Mouse (Mus musculus): ENCODE results near the gene Csmd2. TPM values are rescaled to one million over a fixed set of nuclear protein-coding genes. Genes with fewer than 3 reads are reported as not detected.
A peak's percentile ranks its signal among the peaks of the same experiment; 100 is the strongest.

The Csmd2 gene
- polyA plus RNA-seq, 1 experiment from 2014 or later: 0.12 TPM

DNA sequence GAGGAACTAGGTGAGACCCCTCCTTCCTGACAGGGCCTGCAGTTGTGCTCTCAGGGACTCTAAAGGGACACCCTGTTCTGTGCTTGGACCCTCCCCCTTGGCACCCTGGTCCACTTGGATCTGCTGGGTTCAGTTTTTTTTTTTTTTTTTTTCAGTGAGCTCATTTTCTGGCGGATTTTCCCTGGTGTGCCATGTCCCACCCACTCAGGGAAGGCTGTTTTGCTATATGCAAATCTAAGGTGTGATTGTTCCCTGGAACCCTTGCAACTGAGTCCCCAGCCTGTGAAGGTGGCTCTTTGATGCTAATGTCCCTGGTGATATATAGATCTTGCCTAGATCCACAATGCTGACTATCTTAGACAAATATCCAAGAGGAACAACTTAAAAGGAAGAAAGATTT lies 297.4 kb downstream of the Csmd2 start:
- no peak for DNase-seq
- H3K9ac ChIP-seq: no peak overlapping the region
- H3K9me3 ChIP-seq (ENCODE audit: low read depth, low read length): no peaks in the 10 kb centered on the region
- no peak overlapping the region for H3K4me2 ChIP-seq
- H3K4me3 ChIP-seq (ENCODE audit: low read depth, low read length): no peak overlapping the region
- no peaks in the 10 kb centered on the region for H3K4me1 ChIP-seq (ENCODE audit: insufficient read depth)
- no peak overlapping the region for H3K27ac ChIP-seq (ENCODE audit: low read depth)
- ATAC-seq (ENCODE audit: insufficient read depth): no peak
- no peaks in the 10 kb centered on the region for H3K36me3 ChIP-seq (ENCODE audit: insufficient read depth)
- H3K27me3 ChIP-seq (ENCODE audit: insufficient read depth, low read length): no peaks in the 10 kb centered on the region
- TF ChIP-seq CTCF (IDR thresholded peaks at IDR 0.05; ENCODE audit: low read depth): no peak
- 44% methylated on average over 1 of the region's 1 CpGs for WGBS

- 71% methylated on average over 7 of the region's 7 CpGs for WGBS
- no peak overlapping the region for H3K4me2 ChIP-seq
- TF ChIP-seq CTCF (IDR thresholded peaks at IDR 0.05; ENCODE audit: low read depth): no peak
- H3K36me3 ChIP-seq (ENCODE audit: insufficient read depth): no peaks in the 10 kb centered on the region
- no peak overlapping the region for H3K9ac ChIP-seq
- DNase-seq (no peak), ATAC-seq (ENCODE audit: insufficient read depth) (no peak)
- no peaks in the 10 kb centered on the region for H3K4me1 ChIP-seq (ENCODE audit: insufficient read depth)
- H3K4me3 ChIP-seq (ENCODE audit: low read depth, low read length): no peak overlapping the region
- no peak overlapping the region for H3K27ac ChIP-seq (ENCODE audit: low read depth)
- H3K9me3 ChIP-seq (ENCODE audit: low read depth, low read length): no peaks in the 10 kb centered on the region
- H3K27me3 ChIP-seq (ENCODE audit: insufficient read depth, low read length): no peaks in the 10 kb centered on the region
Observed at GRCm38 (mm10) chr4:128288095-128288494, 300.4 kb downstream of the Csmd2 start.

DNA sequence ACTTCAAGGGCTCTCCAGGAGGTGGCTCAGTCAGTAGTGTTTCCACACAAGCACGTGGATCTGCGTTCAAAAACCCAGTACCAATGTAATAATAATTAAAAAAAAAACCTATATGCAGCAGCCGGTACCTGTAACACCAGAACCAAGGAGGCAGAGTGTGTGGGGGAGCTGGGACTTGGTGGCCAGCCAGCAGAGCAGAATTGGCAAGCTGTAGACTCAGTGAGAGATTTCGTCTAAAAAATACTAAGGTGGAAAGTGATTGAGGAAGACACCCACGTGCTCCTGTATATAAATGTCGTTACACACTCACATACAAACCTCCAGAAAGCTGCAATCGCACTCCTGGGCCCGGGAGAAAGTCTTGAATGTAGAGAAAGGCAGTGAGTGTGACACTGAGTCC lies 316.4 kb downstream of the Csmd2 start:
- no peak for ATAC-seq (ENCODE audit: insufficient read depth)
- no peak overlapping the region for H3K4me3 ChIP-seq (ENCODE audit: low read depth, low read length)
- no peak for DNase-seq
- H3K4me2 ChIP-seq: no peak overlapping the region
- 63% methylated on average over 8 of the region's 8 CpGs for WGBS
- no peaks in the 10 kb centered on the region for H3K9me3 ChIP-seq (ENCODE audit: low read depth, low read length)
- H3K36me3 ChIP-seq (ENCODE audit: insufficient read depth): no peaks in the 10 kb centered on the region
- no peak overlapping the region for H3K9ac ChIP-seq
- H3K27me3 ChIP-seq (ENCODE audit: insufficient read depth, low read length): no peaks in the 10 kb centered on the region
- H3K27ac ChIP-seq (ENCODE audit: low read depth): no peak overlapping the region
- no peaks in the 10 kb centered on the region for H3K4me1 ChIP-seq (ENCODE audit: insufficient read depth)
- TF ChIP-seq CTCF (IDR thresholded peaks at IDR 0.05; ENCODE audit: low read depth): no peak

- Histone ChIP-seq H3K4me3 (ENCODE audit: low read depth, low read length) (no peak overlapping the region), H3K27ac (ENCODE audit: low read depth) (no peak overlapping the region), H3K36me3 (ENCODE audit: insufficient read depth) (no peaks in the 10 kb centered on the region), H3K9ac (no peak overlapping the region), H3K4me1 (ENCODE audit: insufficient read depth) (no peaks in the 10 kb centered on the region), H3K9me3 (ENCODE audit: low read depth, low read length) (no peaks in the 10 kb centered on the region), H3K4me2 (no peak overlapping the region), H3K27me3 (ENCODE audit: insufficient read depth, low read length) (no peaks in the 10 kb centered on the region)
- WGBS: 88% methylated on average over 8 of the region's 8 CpGs
- TF ChIP-seq CTCF (IDR thresholded peaks at IDR 0.05; ENCODE audit: low read depth): no peak
- DNase-seq (no peak), ATAC-seq (ENCODE audit: insufficient read depth) (no peak)
Observed at GRCm38 (mm10) chr4:128306011-128306410, 318.4 kb downstream of the Csmd2 start.

GRCm38 (mm10) chr4:128315328-128315727 lies 327.7 kb downstream of the Csmd2 start:
- Histone ChIP-seq H3K27me3 (ENCODE audit: insufficient read depth, low read length) (no peaks in the 10 kb centered on the region), H3K27ac (ENCODE audit: low read depth) (no peak overlapping the region), H3K4me3 (ENCODE audit: low read depth, low read length) (no peak overlapping the region), H3K9me3 (ENCODE audit: low read depth, low read length) (no peaks in the 10 kb centered on the region), H3K4me1 (ENCODE audit: insufficient read depth) (no peaks in the 10 kb centered on the region; the same call in 1 of the 2 replicates), H3K36me3 (ENCODE audit: insufficient read depth) (no peaks in the 10 kb centered on the region), H3K4me2 (no peak overlapping the region), H3K9ac (no peak overlapping the region)
- WGBS: 47% methylated on average over 5 of the region's 5 CpGs
- no peak for TF ChIP-seq CTCF (IDR thresholded peaks at IDR 0.05; ENCODE audit: low read depth)
- ATAC-seq (ENCODE audit: insufficient read depth): peak; percentile 82
- peak; percentile 71 for DNase-seq

DNA sequence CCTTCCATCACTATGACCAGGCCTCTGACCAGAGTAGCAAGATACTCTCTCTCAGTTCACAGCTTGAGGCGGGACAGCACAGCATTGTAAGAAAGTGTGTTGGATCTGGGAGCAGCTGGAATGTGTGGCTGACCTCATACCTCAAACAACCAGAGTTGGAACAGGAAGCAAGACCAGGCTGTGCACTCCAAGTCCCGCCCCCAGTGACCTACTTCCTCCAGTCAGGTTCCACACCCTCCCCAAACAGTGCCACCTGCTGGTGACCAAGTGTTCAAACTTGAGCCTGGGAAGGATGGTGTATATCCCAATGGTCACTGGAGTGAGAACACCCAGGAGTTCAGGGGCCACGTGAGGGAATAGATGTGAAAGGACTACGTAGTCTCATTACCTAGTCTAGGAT lies 330.3 kb downstream of the Csmd2 start:
- no peak overlapping the region for H3K27ac ChIP-seq (ENCODE audit: low read depth)
- DNase-seq (peak; percentile 51), ATAC-seq (ENCODE audit: insufficient read depth) (peak; percentile 38; the same call in 1 of the 2 replicates)
- WGBS: 87% methylated on average over 4 of the region's 4 CpGs
- no peaks in the 10 kb centered on the region for H3K9me3 ChIP-seq (ENCODE audit: low read depth, low read length)
- no peak overlapping the region for H3K4me2 ChIP-seq
- H3K27me3 ChIP-seq (ENCODE audit: insufficient read depth, low read length): no peaks in the 10 kb centered on the region
- no peaks in the 10 kb centered on the region; the same call in 1 of the 2 replicates for H3K4me1 ChIP-seq (ENCODE audit: insufficient read depth)
- H3K4me3 ChIP-seq (ENCODE audit: low read depth, low read length): no peak overlapping the region
- H3K36me3 ChIP-seq (ENCODE audit: insufficient read depth): no peaks in the 10 kb centered on the region
- peak; percentile 42 for TF ChIP-seq CTCF (IDR thresholded peaks at IDR 0.05; ENCODE audit: low read depth)
- H3K9ac ChIP-seq: no peak overlapping the region

- 54% methylated on average over 2 of the region's 2 CpGs for WGBS
- no peak overlapping the region for H3K27ac ChIP-seq (ENCODE audit: low read depth)
Observed at GRCm38 (mm10) chr4:128325511-128325910, 337.9 kb downstream of the Csmd2 start.

DNA sequence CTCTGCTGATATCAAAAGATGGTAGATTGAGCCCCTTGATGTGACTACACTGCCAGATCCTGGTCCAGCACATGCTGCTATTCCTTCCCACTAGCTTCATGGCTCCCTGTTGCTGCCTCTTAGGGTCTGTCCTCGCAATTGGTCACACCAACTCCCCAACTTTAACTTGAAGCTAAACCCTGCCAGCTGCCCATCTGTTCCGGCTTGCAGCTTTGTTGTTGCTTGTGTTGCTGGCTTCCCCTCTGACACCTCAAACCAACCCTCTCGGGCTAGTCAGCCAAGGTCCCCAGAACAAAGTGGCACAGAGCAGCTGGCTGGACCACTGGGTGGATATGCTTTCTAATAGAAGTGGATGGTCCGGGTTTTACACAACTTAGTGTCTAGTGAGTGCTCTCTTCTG lies 339.1 kb downstream of the Csmd2 start:
- ATAC-seq (ENCODE audit: insufficient read depth): no peak
- H3K4me2 ChIP-seq: no peak overlapping the region
- H3K27ac ChIP-seq (ENCODE audit: low read depth): no peak overlapping the region
- no peak for DNase-seq
- H3K36me3 ChIP-seq (ENCODE audit: insufficient read depth): no peaks in the 10 kb centered on the region
- no peaks in the 10 kb centered on the region for H3K9me3 ChIP-seq (ENCODE audit: low read depth, low read length)
- no peak for TF ChIP-seq CTCF (IDR thresholded peaks at IDR 0.05; ENCODE audit: low read depth)
- H3K4me1 ChIP-seq (ENCODE audit: insufficient read depth): no peaks in the 10 kb centered on the region
- H3K27me3 ChIP-seq (ENCODE audit: insufficient read depth, low read length): no peaks in the 10 kb centered on the region
- no peak overlapping the region for H3K4me3 ChIP-seq (ENCODE audit: low read depth, low read length)
- no peak overlapping the region for H3K9ac ChIP-seq
- WGBS: 64% methylated on average over 4 of the region's 4 CpGs

More at GRCm38 (mm10) chr4:128325511-128325910, 337.9 kb downstream of the Csmd2 start:
- Histone ChIP-seq H3K27me3 (ENCODE audit: insufficient read depth, low read length) (no peaks in the 10 kb centered on the region), H3K9me3 (ENCODE audit: low read depth, low read length) (no peaks in the 10 kb centered on the region), H3K4me1 (ENCODE audit: insufficient read depth) (no peaks in the 10 kb centered on the region), H3K9ac (no peak overlapping the region), H3K36me3 (ENCODE audit: insufficient read depth) (no peaks in the 10 kb centered on the region), H3K4me3 (ENCODE audit: low read depth, low read length) (no peak overlapping the region), H3K4me2 (no peak overlapping the region)
- ATAC-seq (ENCODE audit: insufficient read depth) (no peak), DNase-seq (no peak)
- no peak for TF ChIP-seq CTCF (IDR thresholded peaks at IDR 0.05; ENCODE audit: low read depth)

Measured in lung, embryonic 14.5 days (tissue).